Mouse (Mus musculus): ENCODE results near the gene Adarb1. TPM values are rescaled to one million over a fixed set of nuclear protein-coding genes. Genes with fewer than 3 reads are reported as not detected.

Gene Adarb1
- polyA plus RNA-seq, 1 experiment: 10.9 TPM

DNA sequence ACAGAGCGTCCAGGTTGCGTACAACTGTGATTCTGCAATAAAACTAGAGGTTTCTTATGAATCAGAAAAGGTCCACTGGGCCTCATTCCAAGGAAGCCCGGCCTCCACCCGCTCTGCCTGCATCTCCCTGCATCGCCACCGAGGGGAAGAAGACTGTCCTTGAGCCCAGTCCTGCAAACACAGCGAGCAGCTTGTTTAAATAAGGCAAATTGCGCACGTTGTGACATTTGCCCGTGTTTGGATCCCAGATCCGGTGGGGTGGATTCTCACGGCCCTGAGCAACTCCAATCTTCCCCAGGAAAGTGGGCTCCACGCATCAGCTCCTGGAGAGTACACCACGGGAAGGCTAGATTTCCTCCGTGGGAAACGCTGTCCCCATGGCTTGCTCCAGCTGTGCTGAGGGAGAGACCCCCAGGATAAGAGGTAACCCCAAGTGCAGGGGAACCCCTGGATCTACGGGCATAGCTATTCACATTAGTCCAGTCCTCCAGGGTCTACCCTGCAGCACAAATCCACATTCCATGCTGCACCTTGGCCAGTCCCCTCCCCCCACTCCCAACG is 166.8 kb downstream of the Adarb1 start:
- Histone ChIP-seq H3K27ac (ENCODE audit: control insufficient read depth, insufficient read depth, low read depth, low read length) (no peak overlapping the region), H3K4me3 (ENCODE audit: control insufficient read depth, low read depth, low read length) (no peak overlapping the region), H3K36me3 (ENCODE audit: control insufficient read depth, insufficient read depth, low read length) (no peaks in the 10 kb centered on the region), H3K27me3 (ENCODE audit: control insufficient read depth, insufficient read depth, low read length) (no peaks in the 10 kb centered on the region), H3K4me1 (ENCODE audit: control insufficient read depth, insufficient read depth, low read length) (peaks cover 7% of the 10 kb centered on the region)
- TF ChIP-seq POLR2A (IDR thresholded peaks at IDR 0.05; ENCODE audit: control insufficient read depth, low read depth, low read length) (no peak), CTCF (IDR thresholded peaks at IDR 0.05; ENCODE audit: control insufficient read depth, insufficient read depth, insufficient replicate concordance, low read depth, low read length) (no peak; the same call in 1 of the 2 replicates)

- Histone ChIP-seq H3K4me1 (ENCODE audit: control insufficient read depth, insufficient read depth, low read length) (peaks cover 7% of the 10 kb centered on the region), H3K27me3 (ENCODE audit: control insufficient read depth, insufficient read depth, low read length) (no peaks in the 10 kb centered on the region), H3K4me3 (ENCODE audit: control insufficient read depth, low read depth, low read length) (no peak overlapping the region), H3K27ac (ENCODE audit: control insufficient read depth, insufficient read depth, low read depth, low read length) (no peak overlapping the region), H3K36me3 (ENCODE audit: control insufficient read depth, insufficient read depth, low read length) (no peaks in the 10 kb centered on the region)
- TF ChIP-seq POLR2A (IDR thresholded peaks at IDR 0.05; ENCODE audit: control insufficient read depth, low read depth, low read length) (no peak), CTCF (IDR thresholded peaks at IDR 0.05; ENCODE audit: control insufficient read depth, insufficient read depth, insufficient replicate concordance, low read depth, low read length) (no peak)
Measured at GRCm38 (mm10) chr10:77247707-77248106, 170.4 kb downstream of the Adarb1 start.

- H3K27ac ChIP-seq (ENCODE audit: control insufficient read depth, insufficient read depth, low read depth, low read length): no peak overlapping the region
- peaks cover 7% of the 10 kb centered on the region for H3K4me1 ChIP-seq (ENCODE audit: control insufficient read depth, insufficient read depth, low read length)
Measured at GRCm38 (mm10) chr10:77247048-77247447, 171.0 kb downstream of the Adarb1 start.

DNA sequence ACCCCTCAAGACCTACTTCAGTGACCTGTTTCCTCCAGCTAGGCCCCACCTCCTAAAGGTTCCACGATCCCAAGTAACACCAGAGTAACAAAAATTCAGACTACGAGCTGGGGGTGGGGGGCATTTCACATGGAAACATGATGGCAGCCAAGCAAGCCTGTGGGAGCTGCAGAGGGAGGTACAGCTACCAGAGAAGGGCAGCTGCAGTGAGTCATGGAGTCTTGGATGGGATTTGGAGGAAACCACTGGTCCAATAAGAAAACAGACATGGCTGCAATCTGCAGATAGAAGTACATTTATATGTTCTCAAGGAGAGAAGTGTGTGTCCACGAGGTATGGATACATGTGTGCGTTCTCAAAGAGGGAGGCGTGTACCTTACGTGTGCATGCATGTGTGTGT is 173.3 kb downstream of the Adarb1 start:
- no peaks in the 10 kb centered on the region for H3K4me1 ChIP-seq (ENCODE audit: control insufficient read depth, insufficient read depth, low read length)
- H3K36me3 ChIP-seq (ENCODE audit: control insufficient read depth, insufficient read depth, low read length): no peaks in the 10 kb centered on the region
- H3K27ac ChIP-seq (ENCODE audit: control insufficient read depth, insufficient read depth, low read depth, low read length): no peak overlapping the region
- no peak overlapping the region for H3K4me3 ChIP-seq (ENCODE audit: control insufficient read depth, low read depth, low read length)
- TF ChIP-seq POLR2A (IDR thresholded peaks at IDR 0.05; ENCODE audit: control insufficient read depth, low read depth, low read length) (no peak), CTCF (IDR thresholded peaks at IDR 0.05; ENCODE audit: control insufficient read depth, insufficient read depth, insufficient replicate concordance, low read depth, low read length) (no peak)
- H3K27me3 ChIP-seq (ENCODE audit: control insufficient read depth, insufficient read depth, low read length): no peaks in the 10 kb centered on the region

More at GRCm38 (mm10) chr10:77247048-77247447, 171.0 kb downstream of the Adarb1 start:
- TF ChIP-seq CTCF (IDR thresholded peaks at IDR 0.05; ENCODE audit: control insufficient read depth, insufficient read depth, insufficient replicate concordance, low read depth, low read length) (no peak), POLR2A (IDR thresholded peaks at IDR 0.05; ENCODE audit: control insufficient read depth, low read depth, low read length) (no peak)
- no peaks in the 10 kb centered on the region for H3K27me3 ChIP-seq (ENCODE audit: control insufficient read depth, insufficient read depth, low read length)
- no peaks in the 10 kb centered on the region for H3K36me3 ChIP-seq (ENCODE audit: control insufficient read depth, insufficient read depth, low read length)
- H3K4me3 ChIP-seq (ENCODE audit: control insufficient read depth, low read depth, low read length): no peak overlapping the region

DNA sequence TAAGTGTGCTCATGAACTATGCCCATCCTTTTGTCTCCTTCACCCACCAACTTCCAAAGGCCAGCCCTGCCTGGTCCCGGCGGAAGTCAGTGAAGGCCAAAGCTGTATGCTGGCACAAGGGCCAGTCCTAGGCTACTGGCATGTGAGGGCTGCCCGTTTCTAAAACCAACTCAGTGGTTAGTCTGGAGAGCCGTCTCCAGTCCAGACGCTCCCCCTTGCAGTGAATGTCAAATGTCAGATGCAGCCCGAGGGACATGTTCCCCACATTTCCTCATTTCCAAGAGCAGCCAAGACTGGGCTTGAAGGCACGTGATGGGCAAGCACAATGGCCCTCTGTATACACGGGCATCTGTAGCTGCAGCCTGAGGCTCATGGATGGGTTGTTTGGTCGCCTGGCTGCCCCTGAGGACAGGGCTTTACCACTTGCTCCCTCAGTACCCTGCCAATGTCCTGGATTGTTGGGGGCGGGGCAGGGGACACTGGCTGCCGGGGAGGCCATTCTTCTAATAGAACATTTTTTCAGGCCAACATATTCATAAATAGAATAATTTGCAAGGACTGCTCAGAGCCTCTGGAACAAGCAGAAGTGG is 174.4 kb downstream of the Adarb1 start:
- Histone ChIP-seq H3K4me3 (ENCODE audit: control insufficient read depth, low read depth, low read length) (no peak overlapping the region), H3K4me1 (ENCODE audit: control insufficient read depth, insufficient read depth, low read length) (no peaks in the 10 kb centered on the region), H3K36me3 (ENCODE audit: control insufficient read depth, insufficient read depth, low read length) (no peaks in the 10 kb centered on the region), H3K27ac (ENCODE audit: control insufficient read depth, insufficient read depth, low read depth, low read length) (no peak overlapping the region), H3K27me3 (ENCODE audit: control insufficient read depth, insufficient read depth, low read length) (no peaks in the 10 kb centered on the region)
- TF ChIP-seq POLR2A (IDR thresholded peaks at IDR 0.05; ENCODE audit: control insufficient read depth, low read depth, low read length) (no peak), CTCF (IDR thresholded peaks at IDR 0.05; ENCODE audit: control insufficient read depth, insufficient read depth, insufficient replicate concordance, low read depth, low read length) (no peak)

DNA sequence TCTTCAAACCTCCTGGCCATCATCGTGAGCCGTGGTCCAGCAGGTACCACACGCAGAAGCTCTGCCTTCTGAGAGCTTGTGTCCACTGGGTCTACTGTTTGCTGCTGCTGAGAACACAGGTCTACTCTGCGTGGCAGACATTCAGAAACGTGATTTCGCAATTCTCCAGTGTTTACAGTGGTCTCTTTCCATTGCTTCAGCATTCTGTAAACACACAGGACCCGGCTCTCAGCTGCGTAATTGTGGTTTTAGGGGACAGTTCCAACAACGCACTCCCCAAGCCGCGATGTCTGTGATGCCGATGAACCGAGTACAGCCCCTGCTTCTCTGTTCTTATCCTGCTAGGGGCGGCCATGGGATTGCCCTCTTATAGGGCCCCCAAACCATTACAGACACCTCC is 175.2 kb downstream of the Adarb1 start:
- no peak overlapping the region for H3K4me3 ChIP-seq (ENCODE audit: control insufficient read depth, low read depth, low read length)
- H3K4me1 ChIP-seq (ENCODE audit: control insufficient read depth, insufficient read depth, low read length): no peaks in the 10 kb centered on the region
- H3K36me3 ChIP-seq (ENCODE audit: control insufficient read depth, insufficient read depth, low read length): no peaks in the 10 kb centered on the region
- no peak overlapping the region for H3K27ac ChIP-seq (ENCODE audit: control insufficient read depth, insufficient read depth, low read depth, low read length)
- H3K27me3 ChIP-seq (ENCODE audit: control insufficient read depth, insufficient read depth, low read length): no peaks in the 10 kb centered on the region
- TF ChIP-seq CTCF (IDR thresholded peaks at IDR 0.05; ENCODE audit: control insufficient read depth, insufficient read depth, insufficient replicate concordance, low read depth, low read length) (no peak), POLR2A (IDR thresholded peaks at IDR 0.05; ENCODE audit: control insufficient read depth, low read depth, low read length) (no peak)

DNA sequence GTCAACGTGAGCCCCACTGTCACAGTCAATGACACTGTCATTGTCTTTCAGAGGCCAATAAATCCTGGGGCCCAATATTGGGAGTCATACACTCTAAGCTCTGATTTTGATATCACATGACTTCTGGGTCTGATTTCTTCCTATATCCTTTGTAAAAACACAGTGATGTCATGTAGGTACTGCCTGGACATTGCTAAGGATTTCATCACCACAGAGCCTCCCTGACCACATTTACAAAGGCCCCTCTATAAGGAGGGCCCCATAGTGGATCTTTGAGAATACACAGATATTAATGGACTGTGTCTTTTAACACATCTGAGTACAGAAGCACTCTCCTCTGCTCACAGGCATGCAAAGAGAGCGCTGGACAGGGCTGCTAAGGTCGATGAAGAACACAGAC is 175.7 kb downstream of the Adarb1 start:
- H3K36me3 ChIP-seq (ENCODE audit: control insufficient read depth, insufficient read depth, low read length): no peaks in the 10 kb centered on the region
- H3K27ac ChIP-seq (ENCODE audit: control insufficient read depth, insufficient read depth, low read depth, low read length): no peak overlapping the region
- no peak overlapping the region for H3K4me3 ChIP-seq (ENCODE audit: control insufficient read depth, low read depth, low read length)
- TF ChIP-seq CTCF (IDR thresholded peaks at IDR 0.05; ENCODE audit: control insufficient read depth, insufficient read depth, insufficient replicate concordance, low read depth, low read length): no peak
- TF ChIP-seq POLR2A (IDR thresholded peaks at IDR 0.05; ENCODE audit: control insufficient read depth, low read depth, low read length): no peak
- H3K27me3 ChIP-seq (ENCODE audit: control insufficient read depth, insufficient read depth, low read length): no peaks in the 10 kb centered on the region
- no peaks in the 10 kb centered on the region for H3K4me1 ChIP-seq (ENCODE audit: control insufficient read depth, insufficient read depth, low read length)

Measured in testis, adult 2 months (tissue).